Mouse (Mus musculus): ENCODE measurements at regions not wholly inside any gene's neighbourhood (a gene's known extent, or its start where the extent isn't known, plus 50 kb on each side); places are given as distances from the start of the nearest gene placed in this dataset.

GRCm38 (mm10) chr8:89279142-89279541 lies 235.2 kb upstream of the Sall1 start:
- TF ChIP-seq CTCF (IDR thresholded peaks at IDR 0.05; ENCODE audit: borderline replicate concordance, insufficient read depth, low read length) (no peak), POLR2A (IDR thresholded peaks at IDR 0.05; ENCODE audit: low read depth, low read length) (no peak)
